Mouse (Mus musculus) kidney, embryonic 16.5 days (tissue): ENCODE results near the gene Gsto2. TPM values are rescaled to one million over a fixed set of nuclear protein-coding genes. Genes with fewer than 3 reads are reported as not detected.

Source experiments
- ATAC-seq: fragments of 200-750 bp; cut with Nextera tagmentation; 2 replicates; pipeline ENCODE4 v1.8.0; 2017; ENCODE audit warnings: moderate TSS enrichment; ENCODE audit not compliant: low FRiP score, low TSS enrichment
- H3K27ac ChIP-seq: fragments of 300-500 bp; sonication (generic); 2 replicates; pipeline ENCODE4 v1.5.1; 2014; ENCODE audit warnings: low read length
- H3K27me3 ChIP-seq: fragments of 300-500 bp; sonication (generic); 2 replicates; pipeline ENCODE4 v1.6.1; 2014; ENCODE audit warnings: low read length, control low read depth, mixed read lengths; ENCODE audit not compliant: insufficient read depth
- H3K36me3 ChIP-seq: fragments of 300-500 bp; sonication (generic); 2 replicates; pipeline ENCODE4 v1.6.1; 2014; ENCODE audit warnings: low read length, control low read depth, mixed read lengths; ENCODE audit not compliant: insufficient read depth
- H3K4me1 ChIP-seq: fragments of 300-500 bp; sonication (generic); 2 replicates; pipeline ENCODE4 v1.6.1; 2014; ENCODE audit warnings: low read length, control low read depth, mixed read lengths; ENCODE audit not compliant: insufficient read depth
- H3K4me2 ChIP-seq: fragments of 300-500 bp; sonication (generic); replicated peaks from 2 replicates; pipeline ENCODE4 v1.6.1; 2014; ENCODE audit warnings: low read depth, low read length
- H3K4me3 ChIP-seq: fragments of 300-500 bp; sonication (generic); 2 replicates; pipeline ENCODE4 v1.5.1; 2014; ENCODE audit warnings: mild to moderate bottlenecking, low read length
- H3K9ac ChIP-seq: fragments of 300-500 bp; sonication (generic); replicated peaks from 2 replicates; pipeline ENCODE4 v1.6.1; 2014; ENCODE audit warnings: low read length
- H3K9me3 ChIP-seq: fragments of 300-500 bp; sonication (generic); 2 replicates; pipeline ENCODE4 v1.6.1; 2016; ENCODE audit warnings: low read length, control low read depth
- WGBS: fragments of 180-500 bp; shearing (Covaris S2); extraction: QIAGEN DNeasy Blood & Tissue Kit; methylation state at CpG from one replicate; pipeline ENCODE4 v1.1.7; 2014; 5-methylcytosine and 5-hydroxymethylcytosine counted together
- polyA plus RNA-seq: library from polyadenylated mRNA; unstranded; fragments of >200 nt; fragmentation: Nextera tagmentation; extraction: Ambion mirVana; gene quantifications from 2 replicates; pipeline ENCODE4 v1.2.1, GENCODE M21; 2015

Gene Gsto2
- polyA plus RNA-seq, result 1.1 and 1.4 TPM in 2 replicates

DNA sequence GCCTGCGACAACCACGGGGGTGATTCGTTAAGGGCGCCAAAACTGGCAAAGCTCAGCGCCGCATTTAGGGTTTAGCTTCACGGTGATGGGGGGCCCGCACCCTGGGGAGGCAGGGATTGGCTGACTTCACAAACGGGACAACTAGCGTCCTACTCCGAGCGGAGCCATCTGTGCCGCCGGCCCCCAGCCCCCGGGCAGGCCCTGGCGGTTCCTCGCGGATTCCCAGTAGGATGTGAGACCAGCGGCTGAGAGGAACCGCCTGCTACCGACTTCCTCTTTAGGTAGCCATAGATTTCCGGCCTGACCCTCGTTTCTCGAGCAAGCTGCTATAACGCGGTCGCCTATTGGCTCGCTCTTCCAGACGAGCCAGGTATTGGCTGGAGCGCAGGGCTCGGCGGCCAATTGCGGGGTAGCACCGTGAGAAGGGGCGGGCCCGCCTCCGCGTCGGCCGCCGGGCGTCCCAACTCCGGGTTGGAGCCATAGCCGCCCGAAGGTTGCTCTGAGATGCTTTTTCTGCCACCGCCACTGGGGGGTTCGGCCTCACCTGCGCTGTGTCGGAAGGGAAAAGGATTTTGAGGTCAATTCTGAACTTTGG lies at the start of gene Gsto2:
TSS of gene Gsto2 (plus strand) at position 182 of the 595 bp plus-strand sequence.
- Histone ChIP-seq H3K9me3 (no peaks in the 10 kb centered on the region), H3K4me1 (0 out of 2 replicates have a peak, but pooled peaks cover 7% of the 10 kb centered on the region), H3K4me2 (peak within 1 kb of the TSS; percentile 89), H3K27me3 (no peaks in the 10 kb centered on the region), H3K9ac (peak within 1 kb of the TSS; percentile 91), H3K36me3 (peaks cover 8% of the 10 kb centered on the region; the same call in 1 of the 2 replicates), H3K27ac (peak within 1 kb of the TSS; percentile 86), H3K4me3 (peak within 1 kb of the TSS; percentile 84)
- under 1% methylated on average over 49 of the region's 49 CpGs for WGBS
- ATAC-seq, result peak; percentile 100

DNA sequence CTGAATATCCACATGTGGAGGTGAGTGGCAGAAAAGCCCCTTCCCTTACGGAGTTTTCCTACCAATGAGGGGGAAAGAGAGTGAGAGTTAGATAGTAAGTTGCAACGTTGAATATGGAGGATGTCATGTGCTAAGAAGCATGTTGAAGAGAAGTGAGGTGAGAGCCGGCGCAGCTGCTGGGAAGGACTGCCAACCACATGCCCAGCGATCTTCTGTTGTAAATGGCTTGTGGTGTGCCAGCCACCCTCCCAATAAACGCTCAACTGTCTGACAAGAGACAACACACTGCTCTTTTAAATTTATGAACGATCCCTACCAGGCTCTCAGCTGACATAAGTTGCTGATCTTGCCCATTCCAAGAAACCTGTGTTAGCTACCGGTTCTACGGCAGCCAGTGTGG lies 47.6 kb upstream of the Gsto2 start:
- no peak overlapping the region for H3K27ac ChIP-seq
- no peak overlapping the region for H3K4me3 ChIP-seq
- no peaks in the 10 kb centered on the region for H3K36me3 ChIP-seq
- ATAC-seq, result no peak
- WGBS, result 79% methylated on average over 9 of the region's 9 CpGs
- H3K4me1 ChIP-seq, result peaks cover 3% of the 10 kb centered on the region; the same call in 1 of the 2 replicates
- H3K4me2 ChIP-seq, result no peak overlapping the region
- H3K9me3 ChIP-seq, result no peaks in the 10 kb centered on the region
- peaks cover 8% of the 10 kb centered on the region for H3K27me3 ChIP-seq
- no peak overlapping the region for H3K9ac ChIP-seq

DNA sequence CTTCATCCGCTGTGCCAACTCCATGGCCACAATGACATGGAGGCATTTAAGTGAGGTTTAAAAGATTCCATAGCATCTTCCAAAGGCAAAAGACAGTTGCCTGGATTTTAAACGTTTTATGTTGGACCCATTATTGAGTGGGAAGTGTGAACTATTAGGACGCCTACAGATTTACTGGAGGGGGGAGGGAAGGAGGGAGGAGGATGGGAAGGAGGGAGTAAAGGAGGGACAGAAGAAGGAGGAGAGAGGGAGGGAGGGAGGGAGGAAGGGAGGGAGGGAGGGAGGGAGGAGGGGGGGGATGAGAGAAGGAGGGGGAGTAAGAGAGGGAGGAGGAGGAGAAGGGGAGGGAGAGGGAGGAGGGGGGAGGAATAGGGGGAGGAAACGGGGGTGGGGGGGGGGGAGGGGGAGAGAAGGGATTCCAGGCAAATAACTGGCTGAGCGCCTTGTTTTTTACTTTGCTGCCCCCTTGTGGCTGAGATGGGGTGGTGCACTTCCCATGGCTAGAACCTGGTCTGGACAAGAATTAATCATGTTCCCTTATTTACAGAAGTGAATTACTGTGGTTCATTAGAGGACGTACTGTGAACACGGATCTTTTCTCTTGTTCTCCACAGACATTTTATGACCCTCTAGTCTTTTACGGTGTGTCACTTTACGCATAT lies 44.4 kb upstream of the Gsto2 start:
- Histone ChIP-seq H3K27me3 (peaks cover 13% of the 10 kb centered on the region), H3K4me2 (0 out of 2 replicates have a peak overlapping the region, but pooled peaks have one; percentile 10), H3K4me3 (no peak overlapping the region), H3K4me1 (peaks cover 3% of the 10 kb centered on the region; the same call in 1 of the 2 replicates), H3K27ac (no peak overlapping the region), H3K36me3 (no peaks in the 10 kb centered on the region), H3K9ac (no peak overlapping the region), H3K9me3 (no peaks in the 10 kb centered on the region)
- no peak for ATAC-seq
- 26% methylated on average over 8 of the region's 9 CpGs for WGBS

DNA sequence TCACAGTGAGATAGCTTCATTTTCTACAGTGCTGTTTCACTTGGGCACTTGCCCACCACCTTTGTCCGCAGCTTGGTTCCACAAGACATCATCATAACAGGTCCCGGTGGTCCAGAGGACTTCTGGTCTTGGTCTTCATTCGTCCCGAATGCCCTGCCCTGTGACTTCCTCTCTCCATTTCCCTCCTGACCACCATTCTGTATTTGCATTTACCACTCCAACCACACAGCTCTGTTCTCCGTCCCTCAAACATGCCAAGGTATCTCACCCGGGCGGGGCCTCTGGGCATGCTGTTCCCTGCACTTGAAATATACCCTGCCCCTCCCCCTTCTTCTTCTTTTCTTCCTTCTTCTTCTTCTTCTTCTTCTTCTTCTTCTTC lies 43.9 kb upstream of the Gsto2 start:
- Histone ChIP-seq H3K4me2 (0 out of 2 replicates have a peak overlapping the region, but pooled peaks have one; percentile 10), H3K9me3 (no peaks in the 10 kb centered on the region), H3K36me3 (no peaks in the 10 kb centered on the region), H3K4me1 (peaks cover 3% of the 10 kb centered on the region; the same call in 1 of the 2 replicates), H3K4me3 (no peak overlapping the region), H3K27ac (no peak overlapping the region), H3K9ac (no peak overlapping the region), H3K27me3 (peaks cover 13% of the 10 kb centered on the region)
- WGBS, result 60% methylated on average over 7 of the region's 7 CpGs
- no peak for ATAC-seq

DNA sequence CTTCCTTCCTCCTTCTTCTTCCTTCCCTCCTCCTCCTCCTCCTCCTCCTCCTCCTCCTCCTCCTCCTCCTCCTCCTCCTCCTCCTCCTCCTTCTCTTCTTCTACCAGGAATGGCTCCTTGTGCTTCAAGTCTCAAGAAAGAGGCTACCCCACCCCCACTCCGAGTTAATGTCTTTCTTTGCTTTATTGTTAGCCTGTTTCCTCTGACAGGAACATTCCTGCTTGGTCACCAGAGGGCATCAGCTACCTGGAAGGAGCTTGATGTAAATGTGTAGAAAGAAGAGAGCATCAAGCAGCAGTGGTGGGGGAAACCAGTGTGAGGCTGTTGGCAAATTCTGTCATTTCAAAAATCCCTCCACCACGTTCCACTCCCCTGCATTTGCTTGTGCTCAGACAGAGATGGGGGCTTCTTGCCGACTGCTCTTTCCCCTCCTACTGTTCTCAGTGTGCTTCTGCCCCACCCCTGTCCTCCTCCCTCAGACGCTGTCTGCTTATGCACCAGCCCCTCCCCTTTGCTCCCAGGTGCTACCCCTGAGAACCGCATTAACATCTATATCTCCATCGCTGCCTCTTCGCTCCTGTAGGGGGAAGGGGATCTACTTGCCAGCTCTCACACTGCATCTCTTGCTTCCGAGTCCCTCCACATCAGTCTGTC lies 43.1 kb upstream of the Gsto2 start:
- WGBS, result 20% methylated on average over 8 of the region's 8 CpGs
- no peak for ATAC-seq

DNA sequence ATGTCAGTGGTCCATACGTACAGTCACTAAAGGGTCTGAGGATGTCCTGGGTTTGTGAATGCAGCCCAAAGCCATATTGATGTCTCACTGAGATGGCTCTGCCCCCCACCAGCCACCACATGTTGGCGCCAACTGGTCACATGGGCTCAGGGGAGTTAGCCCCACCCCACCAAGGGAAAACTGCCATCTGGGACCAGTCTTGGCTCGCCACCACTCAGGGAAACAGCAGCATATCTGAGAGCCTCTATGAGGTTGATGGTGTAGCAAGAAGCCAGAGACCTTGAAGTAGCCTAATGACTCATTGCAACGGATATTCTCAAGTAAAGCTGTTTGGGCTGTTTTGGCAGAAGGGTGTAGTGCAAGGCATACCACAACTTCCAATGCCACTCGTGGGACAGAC lies 41.3 kb upstream of the Gsto2 start:
- no peak for ATAC-seq
- Histone ChIP-seq H3K27me3 (peaks cover 13% of the 10 kb centered on the region), H3K9me3 (no peaks in the 10 kb centered on the region), H3K4me1 (peaks cover 3% of the 10 kb centered on the region; the same call in 1 of the 2 replicates), H3K4me3 (no peak overlapping the region), H3K27ac (no peak overlapping the region), H3K9ac (no peak overlapping the region), H3K36me3 (no peaks in the 10 kb centered on the region), H3K4me2 (no peak overlapping the region)
- 78% methylated on average over 5 of the region's 5 CpGs for WGBS

More for the DNA sequence above, 43.1 kb upstream of the Gsto2 start:
- H3K27ac ChIP-seq, result no peak overlapping the region
- H3K4me1 ChIP-seq, result peaks cover 3% of the 10 kb centered on the region; the same call in 1 of the 2 replicates
- peaks cover 13% of the 10 kb centered on the region for H3K27me3 ChIP-seq
- no peaks in the 10 kb centered on the region for H3K9me3 ChIP-seq
- H3K9ac ChIP-seq, result no peak overlapping the region
- H3K4me2 ChIP-seq, result no peak overlapping the region
- no peaks in the 10 kb centered on the region for H3K36me3 ChIP-seq
- no peak overlapping the region for H3K4me3 ChIP-seq

DNA sequence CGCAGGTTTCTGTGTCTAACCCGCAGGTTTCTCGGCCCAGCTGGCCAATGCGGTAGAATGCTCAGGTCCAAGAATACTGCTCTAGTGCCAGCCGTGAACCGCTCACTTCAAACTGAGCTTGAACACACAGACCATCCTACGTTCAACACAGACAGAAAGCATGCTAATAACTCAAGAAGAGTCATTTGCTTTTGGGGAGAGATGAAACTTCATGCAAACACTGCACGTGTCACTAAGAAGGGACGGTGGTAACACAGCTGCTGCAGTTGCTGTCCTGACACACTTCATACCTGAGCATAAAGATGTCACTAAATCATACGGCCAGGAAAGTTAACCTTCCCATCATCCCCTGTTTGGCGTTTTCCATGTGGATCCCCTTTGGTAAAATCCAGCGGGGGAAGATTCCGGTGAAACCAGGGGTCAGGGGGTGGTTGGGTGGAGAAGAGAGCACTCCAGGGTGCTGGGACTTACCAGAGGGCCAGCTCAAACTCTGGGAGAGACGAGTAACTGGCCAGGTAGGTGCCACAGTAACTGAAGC lies 35.4 kb upstream of the Gsto2 start:
- Histone ChIP-seq H3K36me3 (no peaks in the 10 kb centered on the region), H3K4me2 (no peak overlapping the region), H3K4me3 (no peak overlapping the region), H3K4me1 (no peaks in the 10 kb centered on the region), H3K9me3 (no peaks in the 10 kb centered on the region), H3K27ac (no peak overlapping the region), H3K27me3 (no peaks in the 10 kb centered on the region), H3K9ac (no peak overlapping the region)
- no peak for ATAC-seq
- WGBS, result 84% methylated on average over 14 of the region's 14 CpGs

DNA sequence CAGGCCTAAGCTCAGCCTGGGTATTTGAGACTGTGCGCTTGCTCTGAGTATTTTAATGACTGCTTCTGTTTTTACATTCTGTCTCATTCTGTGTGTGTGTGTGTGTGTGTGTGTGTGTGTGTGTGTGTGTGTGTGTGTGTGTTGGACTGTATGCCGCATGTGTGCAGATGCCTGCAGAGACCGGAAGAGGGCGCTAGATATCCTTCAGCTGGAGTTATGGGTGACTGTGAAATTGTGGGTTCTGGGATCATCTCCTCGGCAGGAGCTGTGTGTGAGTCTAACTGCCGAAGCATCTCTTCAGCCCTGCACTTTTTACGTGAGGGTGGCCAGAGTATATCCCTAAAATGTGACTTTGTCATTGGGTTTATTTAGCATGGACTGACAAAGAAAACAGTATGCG lies 34.2 kb upstream of the Gsto2 start:
- no peak overlapping the region for H3K9ac ChIP-seq
- no peaks in the 10 kb centered on the region for H3K4me1 ChIP-seq
- H3K9me3 ChIP-seq, result no peaks in the 10 kb centered on the region
- no peaks in the 10 kb centered on the region for H3K36me3 ChIP-seq
- no peaks in the 10 kb centered on the region for H3K27me3 ChIP-seq
- no peak for ATAC-seq
- WGBS, result 96% methylated on average over 8 of the region's 8 CpGs
- no peak overlapping the region for H3K4me3 ChIP-seq
- H3K27ac ChIP-seq, result no peak overlapping the region
- no peak overlapping the region for H3K4me2 ChIP-seq

DNA sequence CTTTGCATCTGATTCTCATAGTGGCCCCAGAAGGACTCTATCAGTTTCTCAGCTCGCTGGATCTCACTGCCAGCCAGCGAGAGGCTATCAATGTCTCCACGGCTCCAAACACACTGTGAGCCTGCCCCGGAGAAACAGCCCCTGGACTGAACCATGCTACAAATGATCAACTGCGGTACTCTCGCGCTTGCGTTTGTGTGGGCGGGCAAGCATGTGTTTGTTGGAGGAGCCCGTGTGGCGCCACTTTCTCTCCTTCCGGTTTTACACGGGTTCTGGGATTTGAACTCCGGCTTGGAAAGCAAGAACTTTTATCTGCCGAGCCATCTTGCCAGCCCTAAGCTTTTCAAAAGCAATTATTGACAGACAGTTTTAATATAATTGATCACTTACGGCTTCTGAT lies 33.0 kb upstream of the Gsto2 start:
- Histone ChIP-seq H3K4me3 (no peak overlapping the region), H3K9ac (no peak overlapping the region), H3K27ac (no peak overlapping the region), H3K4me2 (no peak overlapping the region), H3K36me3 (no peaks in the 10 kb centered on the region), H3K4me1 (peaks cover 4% of the 10 kb centered on the region), H3K27me3 (peaks cover 4% of the 10 kb centered on the region; the same call in 1 of the 2 replicates), H3K9me3 (no peaks in the 10 kb centered on the region)
- 75% methylated on average over 16 of the region's 16 CpGs for WGBS
- no peak for ATAC-seq
